Mouse (Mus musculus): ENCODE measurements at regions not wholly inside any gene's neighbourhood (a gene's known extent, or its start where the extent isn't known, plus 50 kb on each side); places are given as distances from the start of the nearest gene placed in this dataset.

DNA sequence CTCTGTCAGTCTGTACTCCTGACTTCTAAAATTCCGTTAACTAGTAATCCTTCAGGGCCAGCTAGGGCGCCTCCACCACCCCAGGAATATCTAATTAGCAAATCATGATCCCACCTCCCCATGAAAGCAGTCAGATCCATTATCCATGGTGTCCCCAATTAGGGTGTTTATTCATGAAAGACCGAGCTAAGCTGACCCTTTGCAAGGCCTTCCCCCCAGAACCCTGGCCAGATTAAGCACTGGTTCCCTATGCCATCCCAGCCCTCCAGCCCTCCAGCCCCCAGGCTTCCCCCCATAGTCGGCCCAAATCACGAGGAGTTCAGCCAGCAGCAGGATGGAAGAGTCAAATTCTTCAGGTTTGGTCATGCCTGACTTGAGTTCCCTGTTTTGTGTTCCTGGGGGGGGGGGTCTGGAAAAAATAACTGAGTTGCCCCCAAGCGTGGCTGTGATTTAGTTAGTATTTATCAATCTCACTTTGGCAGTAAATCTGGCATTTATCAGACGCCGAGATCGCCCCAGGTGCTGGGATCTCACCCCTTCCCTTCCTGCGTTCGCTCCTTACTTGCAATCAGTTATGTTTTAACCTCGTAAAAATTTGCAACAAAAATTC, 272.7 kb upstream of the Sall1 start:
- DNase-seq, result no peak

DNA sequence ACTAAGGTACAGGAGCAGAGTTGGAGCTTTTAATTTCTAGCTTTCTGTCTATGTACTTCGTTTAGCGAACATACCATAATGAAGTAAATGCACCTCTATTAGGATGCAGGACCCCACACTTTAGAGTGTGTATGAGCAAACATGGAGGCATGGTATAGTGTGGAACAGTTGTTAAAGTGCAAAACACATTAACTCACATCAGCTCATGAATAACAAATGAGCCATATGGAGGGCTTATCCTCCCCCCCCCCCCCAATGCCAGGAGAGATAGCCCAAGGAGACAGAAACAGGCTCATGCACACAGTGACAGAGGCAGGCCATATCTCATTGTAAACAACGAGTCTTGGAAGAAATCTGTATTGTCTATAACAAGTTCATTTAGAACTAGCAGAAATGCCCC, 270.9 kb upstream of the Sall1 start:
- DNase-seq, result no peak

DNA sequence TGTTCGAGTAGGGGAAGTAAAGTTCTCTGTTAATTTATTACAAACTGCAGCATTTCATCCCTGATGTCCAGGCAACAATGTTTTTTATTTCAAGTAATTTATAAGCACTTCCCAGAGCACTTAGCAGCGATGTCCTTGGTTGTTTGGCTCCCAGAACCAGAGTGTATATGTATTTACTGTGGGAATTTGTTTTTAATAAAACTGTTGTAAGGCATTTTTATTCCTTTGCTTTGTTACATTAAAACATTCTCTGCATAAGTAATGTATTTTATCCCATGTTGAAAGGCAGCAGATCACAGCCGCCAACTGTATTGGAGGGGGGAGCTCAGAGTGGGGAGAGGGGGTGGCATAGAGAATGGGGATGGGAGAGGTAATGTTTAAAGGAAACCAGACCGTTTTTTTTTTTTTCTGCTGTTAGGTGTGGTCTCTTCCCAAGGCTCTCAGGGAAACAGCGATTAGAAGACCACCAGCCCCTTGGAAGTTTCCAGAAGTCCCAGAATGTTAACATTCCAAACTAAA, 266.8 kb upstream of the Sall1 start:
- no peak for DNase-seq

DNA sequence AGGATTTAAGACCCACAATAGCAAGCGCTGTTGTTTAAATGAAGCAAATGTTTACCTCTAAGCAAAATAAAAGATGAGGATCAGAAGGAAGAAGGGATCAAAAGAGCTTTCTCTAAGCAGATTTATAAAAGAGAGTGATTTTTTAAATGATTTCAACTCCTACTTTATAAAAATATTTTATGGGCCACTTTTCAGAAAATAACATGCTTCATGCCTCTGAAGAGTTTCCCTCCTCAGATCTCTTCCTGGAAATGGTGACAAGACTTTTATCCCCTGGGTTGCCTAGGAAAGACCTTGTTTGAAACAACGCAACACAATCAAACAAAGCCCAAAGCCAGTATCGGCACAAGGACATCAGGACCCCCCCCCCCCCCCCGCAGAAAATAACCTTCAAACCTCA, 265.6 kb upstream of the Sall1 start:
- no peak for DNase-seq

DNA sequence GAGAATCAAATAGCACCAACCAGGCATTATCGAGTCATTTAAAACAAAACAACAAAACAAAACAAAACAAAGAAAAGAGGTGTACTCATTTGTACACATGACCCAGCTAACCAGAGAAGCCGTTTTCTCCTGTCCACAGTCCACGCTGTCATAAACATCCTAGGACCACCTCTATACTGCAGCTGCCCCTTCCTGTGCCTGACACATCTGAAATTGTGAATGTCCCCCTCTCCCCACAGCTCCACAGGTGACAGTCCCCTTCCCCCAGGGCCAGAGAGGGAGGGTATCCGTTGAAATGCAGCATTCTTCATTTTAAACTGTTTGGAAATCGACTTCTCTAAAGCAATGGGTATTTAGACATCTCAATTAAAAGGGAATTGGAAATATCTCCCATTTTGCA, 265.0 kb upstream of the Sall1 start:
- no peak for DNase-seq

DNA sequence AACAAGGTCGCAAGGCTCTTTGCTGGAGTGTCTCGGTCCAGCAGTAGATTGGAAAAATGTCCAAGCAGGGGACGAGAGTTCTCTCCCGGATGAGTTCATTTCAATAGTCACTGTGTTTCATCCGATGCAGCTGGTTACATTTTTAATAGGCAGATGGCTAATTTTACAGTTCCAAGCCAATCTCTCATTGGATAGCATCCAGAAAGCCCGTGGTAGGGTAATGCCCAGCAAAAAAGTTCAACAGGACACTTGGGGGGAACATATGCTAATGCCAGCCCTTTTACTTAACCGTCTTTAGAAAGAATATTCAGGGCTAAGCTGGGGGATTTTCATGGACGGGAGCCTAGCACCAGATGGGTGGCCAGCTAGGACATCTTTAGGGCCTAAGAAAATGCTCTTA, 264.6 kb upstream of the Sall1 start:
- DNase-seq, result no peak

DNA sequence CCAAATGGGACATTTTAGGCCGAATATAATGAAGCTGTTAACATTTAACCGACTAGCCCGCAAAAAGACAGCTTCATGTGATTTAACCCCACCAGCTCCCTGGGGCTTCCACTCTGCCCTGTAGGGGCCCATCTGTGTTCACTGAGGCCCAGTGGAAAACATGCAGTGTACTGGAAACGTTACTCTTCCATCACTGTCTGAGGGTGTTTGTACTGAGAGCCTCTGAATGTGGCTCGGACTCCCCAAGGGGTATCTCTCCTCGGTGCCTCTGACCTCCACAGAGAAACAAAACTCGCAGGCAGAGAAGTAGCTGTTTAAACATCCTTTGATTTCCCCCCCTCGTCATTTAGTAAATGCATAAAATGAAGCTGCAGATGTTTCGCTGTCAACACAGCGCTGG, 263.6 kb upstream of the Sall1 start:
- no peak for DNase-seq

DNA sequence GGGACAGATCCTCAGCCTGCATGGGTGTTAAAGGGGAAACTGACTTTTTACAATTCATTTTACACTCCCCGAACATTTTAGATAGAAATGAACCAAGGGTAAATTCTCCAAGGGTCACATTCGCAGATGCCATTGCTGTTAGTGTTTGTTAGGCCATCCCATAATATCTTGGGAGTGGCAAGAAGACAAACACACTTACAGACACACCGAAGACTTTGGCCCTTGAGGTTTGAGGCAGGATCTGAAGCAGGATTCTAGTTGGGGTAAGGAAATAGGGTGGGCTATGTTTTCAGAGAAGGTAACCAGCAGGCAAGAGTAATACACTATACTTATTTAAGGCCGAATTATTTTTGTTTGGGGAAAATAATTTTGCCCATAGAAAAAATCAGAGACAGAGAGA, 263.1 kb upstream of the Sall1 start:
- DNase-seq, result no peak

DNA sequence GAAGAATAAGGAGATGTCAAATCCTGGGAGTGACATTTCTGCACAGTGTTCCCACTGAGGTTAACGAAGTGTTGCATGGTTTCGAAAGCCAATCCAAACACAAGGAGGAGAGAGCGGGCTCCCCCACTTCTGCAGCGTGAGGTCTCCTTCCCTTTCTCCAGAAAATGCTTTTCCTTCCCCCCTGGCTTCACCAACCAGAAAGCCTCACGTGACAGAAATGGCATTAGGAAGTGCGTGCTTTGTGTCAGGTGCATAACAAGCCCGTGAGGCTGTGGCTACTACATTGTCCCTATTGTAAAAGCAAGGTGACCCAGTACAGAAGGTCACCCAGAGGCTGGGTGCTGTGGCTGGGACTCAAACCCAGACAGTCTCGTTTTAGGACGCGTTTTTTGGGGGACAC, 260.2 kb upstream of the Sall1 start:
- DNase-seq, result no peak

DNA sequence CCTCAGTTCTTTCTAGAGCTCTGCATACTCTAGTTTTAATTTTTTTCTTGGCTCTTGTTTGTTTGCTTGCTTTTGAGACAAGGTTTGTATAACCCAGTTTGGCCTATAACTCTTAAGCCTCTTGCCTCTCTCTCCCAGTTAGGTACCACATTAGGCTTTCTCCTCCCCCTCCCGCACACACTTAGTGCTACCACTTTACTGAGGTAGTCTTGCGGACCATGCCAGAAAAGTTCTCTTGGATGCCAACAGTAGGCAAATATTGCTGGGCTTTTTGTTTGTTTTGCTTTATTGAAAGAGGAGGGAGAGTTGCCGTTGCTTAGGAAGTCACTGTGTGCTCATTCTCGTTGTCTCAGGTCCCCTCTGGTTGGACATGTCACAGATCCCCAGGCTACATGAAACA, 259.4 kb upstream of the Sall1 start:
- no peak for DNase-seq

DNA sequence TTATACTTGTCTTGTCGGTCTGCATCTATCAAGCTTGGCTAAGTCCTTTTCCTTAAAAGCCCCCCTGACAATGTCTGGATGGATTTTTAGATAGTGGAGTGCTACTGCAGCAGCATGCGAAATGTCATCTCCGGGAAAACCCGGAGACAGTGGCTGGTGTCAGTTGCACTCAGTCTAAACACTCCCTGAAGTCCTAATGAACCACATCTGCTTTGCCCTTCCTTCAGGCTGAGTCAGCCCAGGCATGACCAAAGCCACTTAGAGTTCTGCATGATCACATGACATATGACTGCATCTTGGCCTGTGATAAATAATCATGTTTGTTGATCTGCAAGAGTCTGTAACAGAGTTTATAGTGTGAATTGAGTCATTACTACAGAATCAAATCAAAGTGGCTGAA, 255.7 kb upstream of the Sall1 start:
- no peak for DNase-seq

DNA sequence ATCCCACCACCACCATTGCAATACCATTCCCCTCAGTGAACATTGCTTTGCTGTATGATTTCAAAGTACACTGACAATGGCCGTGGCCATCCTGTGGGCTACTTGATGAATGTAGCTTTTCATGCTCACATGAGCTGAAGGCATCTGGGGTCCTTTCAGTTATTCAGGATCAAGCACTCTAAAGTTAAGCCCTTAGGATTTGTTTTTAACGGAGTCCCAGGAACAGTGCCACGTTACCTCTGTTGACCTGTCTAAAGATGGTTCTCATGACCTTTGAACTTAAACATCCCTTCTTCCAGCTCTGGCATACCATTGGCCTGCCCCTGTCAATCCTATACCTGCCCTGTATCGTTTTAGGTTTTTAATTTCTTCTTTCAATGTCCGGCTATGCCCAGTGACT, 251.7 kb upstream of the Sall1 start:
- DNase-seq, result no peak

DNA sequence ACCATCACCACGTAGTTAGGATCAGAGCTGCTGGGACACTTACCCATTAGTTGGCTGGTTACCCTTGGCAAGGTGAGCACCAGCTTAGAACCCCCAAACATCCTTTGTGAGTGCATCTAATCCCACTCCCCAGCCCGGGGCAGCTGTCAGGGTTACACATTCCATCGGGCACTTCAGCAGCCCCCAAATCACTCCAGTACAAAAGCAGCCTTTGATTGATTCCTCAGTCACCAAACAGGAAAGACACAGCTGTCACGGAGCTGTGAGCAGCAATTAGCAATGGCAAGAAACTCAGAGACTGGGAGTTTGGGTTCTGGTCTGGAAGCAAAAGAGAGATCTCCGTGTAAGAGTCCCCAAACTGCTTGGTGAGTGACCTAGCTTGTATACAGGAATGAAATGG, 245.1 kb upstream of the Sall1 start:
- no peak for DNase-seq

DNA sequence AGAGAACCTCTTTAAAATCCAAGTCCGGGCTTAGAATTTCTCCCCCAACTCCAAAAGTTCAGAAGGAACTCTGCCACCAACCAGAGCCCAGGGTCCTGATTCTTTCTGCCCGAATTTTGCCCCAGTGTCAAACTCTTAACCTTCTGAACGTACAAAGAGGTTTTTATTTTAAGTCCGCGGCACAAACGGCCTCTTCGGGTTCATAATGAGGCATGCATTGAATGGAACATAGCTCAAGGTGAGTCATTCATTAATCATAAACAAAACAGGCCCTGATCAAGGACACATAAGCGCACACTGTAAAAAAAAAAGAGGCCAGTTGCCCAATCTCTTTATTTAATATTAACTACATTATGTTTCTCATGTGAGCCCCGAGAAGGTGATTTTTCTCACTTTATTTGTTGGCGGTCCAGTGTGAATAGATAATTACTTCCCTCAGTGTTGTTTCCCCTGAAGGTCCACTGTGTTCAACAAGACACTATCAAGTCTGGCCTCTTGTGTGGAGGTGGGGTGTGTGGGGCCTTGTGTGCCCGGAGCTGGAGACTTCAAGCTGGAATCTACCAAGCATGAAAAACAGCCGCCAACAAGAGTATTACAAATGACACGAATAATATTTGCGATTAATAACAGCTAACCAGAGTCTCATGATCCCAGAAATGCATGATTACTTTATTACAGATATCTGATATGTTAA, 241.1 kb upstream of the Sall1 start:
- no peak for DNase-seq

DNA sequence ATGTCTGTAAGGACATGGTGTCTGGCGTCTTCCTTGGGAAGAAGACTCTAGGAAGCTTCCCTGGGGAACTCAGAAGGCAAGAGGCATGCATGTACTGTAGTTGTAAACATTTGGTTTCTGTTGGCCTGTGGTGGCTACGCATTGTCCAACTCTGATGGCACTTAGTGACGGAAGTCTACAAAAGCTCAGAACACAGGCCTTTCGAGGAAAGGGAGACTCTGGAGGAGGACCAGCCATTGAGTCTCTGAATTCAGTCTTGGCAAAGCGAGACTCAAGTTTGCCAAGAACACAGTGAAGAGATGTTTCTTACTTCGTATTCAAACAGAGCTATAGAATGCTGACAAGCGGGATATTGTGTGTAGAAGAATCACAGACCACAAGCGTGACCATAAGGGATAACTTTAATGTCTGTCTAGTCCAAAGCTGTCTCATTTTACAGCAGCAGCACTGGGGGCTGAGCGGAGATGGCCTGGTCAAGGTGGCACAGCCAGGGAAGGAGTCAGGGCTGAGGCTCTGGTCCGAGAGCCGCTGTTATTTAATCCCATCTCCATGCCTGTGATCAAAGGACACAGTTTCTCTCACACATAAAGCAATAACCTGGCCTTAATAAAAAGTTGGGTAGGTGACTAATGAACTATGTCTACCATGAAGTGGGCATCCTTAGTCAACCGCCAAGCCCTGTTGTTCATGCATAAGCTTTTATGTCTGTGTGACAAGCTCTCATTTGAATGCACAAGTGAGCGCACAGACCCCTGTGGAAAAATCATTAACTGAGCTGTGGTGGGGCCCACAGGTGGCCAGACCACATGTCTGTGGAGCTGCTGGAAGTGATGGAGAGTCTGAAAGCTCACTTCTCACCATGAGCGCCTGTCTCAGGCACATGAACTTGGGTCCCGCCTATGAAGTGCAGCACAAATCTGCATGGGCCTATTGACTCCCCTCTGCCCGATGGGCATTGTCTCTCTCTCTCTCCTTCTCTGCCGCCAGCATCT, 239.4 kb upstream of the Sall1 start:
- DNase-seq, result no peak

DNA sequence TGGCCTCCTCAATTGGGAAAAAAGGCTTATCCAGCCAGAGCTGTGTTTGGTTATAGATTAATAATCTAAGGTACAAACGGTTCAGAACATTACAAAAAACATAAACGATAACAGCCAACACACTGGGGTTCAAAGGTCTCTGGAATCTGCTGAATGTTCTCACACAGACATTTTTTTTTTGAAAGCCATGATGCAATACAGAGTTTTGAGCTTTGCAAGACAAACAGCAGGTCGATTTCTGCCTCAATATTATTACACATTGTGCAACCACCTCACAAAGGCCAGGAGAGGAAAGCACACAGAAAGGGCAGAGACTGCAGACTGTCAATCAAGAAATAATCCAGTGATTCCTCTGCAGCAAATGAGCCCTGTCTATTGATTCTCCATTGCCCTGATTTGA, 235.9 kb upstream of the Sall1 start:
- no peak for DNase-seq

DNA sequence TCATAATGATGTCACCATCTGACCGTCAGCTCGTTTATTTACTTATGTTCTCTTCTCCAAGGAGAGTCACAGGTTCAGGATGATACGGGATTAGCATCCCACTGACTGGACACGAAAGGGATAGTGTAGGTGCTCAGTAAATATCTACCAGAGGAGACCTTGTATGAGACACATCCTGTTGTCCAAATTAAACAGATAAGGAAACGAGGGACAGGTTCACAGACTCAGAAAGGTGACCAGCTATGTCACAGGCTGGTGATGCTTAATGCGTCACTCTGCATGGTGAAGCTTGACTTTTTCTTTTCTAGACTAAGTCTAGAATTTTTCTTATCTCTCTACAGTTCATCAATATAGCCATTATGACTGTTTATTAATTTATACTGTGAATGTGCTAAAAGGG, 235.2 kb upstream of the Sall1 start:
- no peak for DNase-seq

DNA sequence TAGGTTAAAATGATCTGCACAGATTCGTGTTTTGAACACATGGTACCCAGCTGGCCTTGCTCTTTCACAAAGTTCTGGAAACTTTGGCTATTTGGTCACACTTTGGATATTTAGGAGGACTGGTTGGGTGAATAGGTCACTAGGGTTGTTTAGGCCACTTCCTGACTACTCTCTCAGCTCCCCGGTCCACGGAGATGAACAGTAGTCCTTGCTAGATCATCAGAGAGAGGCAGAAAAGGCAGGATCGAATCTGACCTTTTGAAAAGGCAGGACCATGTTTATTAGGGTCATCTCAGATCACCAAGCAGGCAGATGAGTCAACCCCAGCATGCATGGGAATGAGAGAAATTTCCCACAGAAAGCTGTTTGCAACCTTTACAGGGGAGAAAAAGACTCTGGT, 229.3 kb upstream of the Sall1 start:
- DNase-seq, result no peak

DNA sequence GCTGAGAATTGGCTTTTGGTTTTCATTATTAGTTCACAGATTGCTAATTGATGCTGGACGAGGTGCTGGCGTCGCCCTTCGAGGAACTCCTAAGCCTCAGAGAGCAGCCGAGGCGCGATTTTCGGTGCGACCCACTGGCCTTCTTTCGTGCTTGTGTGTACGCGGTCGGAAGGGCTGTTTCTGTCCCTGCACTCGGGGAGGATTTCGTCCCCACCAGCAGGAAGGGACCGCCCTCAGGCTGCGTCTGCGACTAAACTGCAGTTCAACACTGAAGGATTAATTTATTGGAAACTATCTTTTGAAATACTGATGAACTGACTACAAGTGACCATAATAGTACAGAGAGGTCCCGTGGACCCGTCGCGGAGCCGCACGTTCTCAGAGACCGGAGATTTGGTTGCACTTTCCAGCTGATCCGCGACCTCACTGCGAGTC, 228.4 kb upstream of the Sall1 start:
- no peak for DNase-seq

DNA sequence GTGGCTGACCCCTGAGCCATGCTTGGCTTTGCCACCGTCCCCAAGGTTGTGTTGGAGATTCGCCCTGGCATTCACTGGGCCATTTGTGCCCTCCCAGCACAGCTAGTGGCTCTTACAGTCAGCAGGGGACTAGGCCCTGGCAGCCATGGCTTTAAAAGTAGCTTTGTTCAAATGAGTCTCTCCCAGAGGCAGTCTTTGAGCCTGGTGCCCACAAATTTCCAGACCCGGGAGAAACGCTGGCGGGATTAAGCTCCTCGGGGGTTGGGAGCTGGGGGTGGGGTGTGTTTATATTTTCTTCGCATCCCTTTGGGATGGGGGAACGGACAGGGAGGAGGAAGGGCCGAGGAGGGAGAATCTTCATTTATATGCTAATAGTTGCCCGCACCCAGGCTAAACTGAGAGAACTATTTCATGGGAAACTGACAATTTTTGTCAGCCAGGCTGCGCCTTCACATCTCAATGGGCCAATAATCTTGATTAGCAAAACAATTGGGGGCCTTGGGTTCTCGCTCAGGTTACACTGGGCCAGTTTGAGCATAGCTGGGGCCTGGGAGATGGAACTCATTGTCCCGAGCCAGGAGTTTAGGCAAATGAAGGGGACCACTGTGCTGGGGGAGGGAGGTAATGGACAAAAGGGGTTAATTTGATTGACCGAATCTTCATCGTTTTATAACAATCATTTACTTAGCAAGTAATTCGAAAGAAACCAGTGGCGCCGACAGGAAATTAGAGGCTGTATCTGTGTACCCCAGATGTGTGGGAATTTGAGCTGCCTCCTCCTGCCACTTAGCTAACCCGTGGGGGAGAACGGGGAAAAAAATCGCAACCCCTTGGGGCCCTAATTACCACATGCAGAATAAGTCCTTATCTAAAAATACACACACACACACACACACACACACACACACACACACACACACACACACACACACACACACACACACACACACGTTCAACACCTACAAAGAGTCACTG, 227.7 kb upstream of the Sall1 start:
- DNase-seq, result no peak

DNA sequence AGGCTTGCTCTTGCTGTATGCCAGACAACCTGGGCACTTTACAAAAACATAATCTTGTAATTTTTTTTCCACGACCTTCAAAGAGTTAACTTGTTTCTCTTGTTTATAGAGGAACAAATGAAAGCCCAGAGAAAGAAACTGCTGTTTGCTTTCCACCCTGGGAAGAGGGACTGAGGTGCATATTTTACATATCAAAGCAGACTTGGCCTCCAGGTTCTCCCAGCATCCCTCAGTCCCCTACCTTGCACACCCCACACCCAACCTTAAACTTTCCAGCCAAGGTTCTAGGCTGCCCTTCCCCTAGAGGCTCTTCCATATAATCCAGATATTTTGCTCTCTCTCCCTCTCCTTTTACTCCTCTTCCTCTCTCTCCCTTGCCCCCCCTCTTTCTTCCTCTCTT, 226.0 kb upstream of the Sall1 start:
- DNase-seq, result no peak

DNA sequence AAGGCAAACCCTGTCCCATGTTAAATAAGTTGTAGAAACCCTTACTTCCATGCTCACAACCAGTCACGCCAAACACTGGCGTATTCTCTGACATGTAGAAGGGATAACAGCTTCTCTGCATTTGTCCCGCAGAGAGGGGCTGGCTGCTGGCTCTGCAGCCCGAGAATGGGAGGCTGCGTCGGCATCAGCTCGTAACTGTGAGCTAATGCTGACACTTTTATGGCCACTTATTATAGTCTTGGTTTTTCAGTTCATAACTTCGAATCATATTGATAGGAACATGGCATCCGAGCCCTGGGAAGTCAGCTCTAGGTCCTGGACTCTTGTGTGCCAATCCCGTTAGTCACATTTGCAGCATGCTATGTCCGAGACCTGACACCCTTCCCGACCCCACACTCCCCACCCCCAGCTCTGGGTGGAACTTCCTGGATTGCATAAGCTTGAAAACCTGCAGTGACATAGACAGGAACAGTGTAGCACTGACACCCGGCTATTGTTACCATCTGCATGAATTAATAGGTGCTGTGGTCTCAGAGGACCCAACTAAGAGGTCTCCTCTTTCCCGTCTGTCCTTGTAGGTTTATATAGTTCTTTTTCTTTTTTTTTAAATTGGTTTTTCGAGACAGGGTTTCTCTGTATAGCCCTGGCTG, 217.3 kb upstream of the Sall1 start:
- no peak for DNase-seq

Data from spleen, adult 18-20 months (tissue).